Mouse (Mus musculus): ENCODE data around the gene Timm22.

Gene Timm22

DNA sequence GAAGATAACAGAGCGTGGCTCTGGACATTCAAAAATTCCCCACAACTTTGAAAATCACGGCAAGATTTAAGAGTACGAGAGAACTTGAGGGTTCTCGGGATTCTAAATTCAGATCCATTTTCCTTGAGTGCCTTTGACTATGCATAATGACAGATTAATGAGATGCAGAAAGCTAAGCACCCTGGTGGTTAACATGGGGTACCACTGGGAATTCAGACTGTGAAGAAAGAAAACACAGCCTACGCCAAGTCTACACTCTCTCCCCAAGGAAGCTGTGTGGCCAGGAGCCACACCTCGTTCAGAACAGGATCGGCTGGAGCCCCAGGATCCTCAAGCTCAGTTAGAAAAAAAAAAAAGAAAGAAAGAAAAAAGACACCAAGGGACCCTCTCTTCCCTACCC, 14.2 kb upstream of the Timm22 start:
- no peak for DNase-seq

- DNase-seq = no peak
Measured at GRCm38 (mm10) chr11:76392996-76393395, 13.8 kb upstream of the Timm22 start.

DNA sequence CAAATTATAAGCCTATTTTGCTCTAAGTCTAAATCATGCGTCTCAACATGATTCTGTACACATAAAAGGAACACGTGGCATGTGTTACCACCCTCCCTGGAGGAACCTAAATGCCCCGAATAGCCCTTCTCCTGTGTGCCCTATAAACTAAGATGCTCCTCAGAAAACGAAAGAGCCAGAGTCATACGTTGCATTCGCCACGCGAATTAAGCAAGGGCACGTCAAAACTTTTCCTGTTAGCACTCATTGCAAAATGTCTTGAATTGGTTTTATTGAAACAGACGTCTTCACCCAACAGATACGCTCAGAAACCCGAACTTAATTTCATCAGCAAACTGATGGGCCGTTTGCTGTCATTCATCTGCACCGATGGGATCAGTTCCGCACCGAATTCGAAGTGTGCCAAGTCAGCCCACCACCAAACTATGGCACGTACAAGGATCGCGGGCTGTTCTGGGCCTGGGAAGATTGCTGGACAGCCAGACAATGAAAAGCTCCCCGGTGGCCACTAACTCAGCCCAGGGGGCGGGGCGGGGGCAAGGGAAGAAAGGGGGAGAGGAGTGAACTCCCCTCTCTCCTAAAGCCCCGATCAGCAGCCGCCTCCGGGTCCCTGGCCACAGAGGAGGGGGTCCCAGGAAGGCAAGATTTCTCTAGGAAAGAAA, 9.0 kb upstream of the Timm22 start:
- no peak for DNase-seq

DNA sequence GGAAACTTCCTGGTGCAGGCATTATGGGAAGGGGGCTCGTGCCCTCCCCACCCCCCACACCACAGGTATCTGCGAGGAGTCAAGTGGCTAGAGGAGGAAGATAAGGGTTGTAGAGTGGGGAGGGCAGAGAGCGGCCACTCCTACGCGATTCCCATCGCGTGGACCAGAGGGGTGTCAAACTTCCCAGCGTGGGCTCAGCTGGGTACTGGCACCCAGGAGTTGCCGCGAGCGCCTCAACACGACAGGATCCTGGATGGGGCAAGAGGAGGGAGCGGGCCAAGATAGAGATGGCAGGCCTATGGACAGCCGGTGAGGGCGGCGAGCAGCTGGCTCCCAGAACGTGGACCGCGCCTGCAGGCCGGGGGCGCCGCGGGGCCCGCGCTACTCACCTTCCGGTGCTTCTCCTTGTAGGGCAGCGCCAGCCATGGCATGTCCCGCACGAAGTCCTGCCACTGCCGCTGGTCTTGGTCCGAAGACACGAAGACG, 8.4 kb upstream of the Timm22 start:
- DNase-seq = no peak

DNA sequence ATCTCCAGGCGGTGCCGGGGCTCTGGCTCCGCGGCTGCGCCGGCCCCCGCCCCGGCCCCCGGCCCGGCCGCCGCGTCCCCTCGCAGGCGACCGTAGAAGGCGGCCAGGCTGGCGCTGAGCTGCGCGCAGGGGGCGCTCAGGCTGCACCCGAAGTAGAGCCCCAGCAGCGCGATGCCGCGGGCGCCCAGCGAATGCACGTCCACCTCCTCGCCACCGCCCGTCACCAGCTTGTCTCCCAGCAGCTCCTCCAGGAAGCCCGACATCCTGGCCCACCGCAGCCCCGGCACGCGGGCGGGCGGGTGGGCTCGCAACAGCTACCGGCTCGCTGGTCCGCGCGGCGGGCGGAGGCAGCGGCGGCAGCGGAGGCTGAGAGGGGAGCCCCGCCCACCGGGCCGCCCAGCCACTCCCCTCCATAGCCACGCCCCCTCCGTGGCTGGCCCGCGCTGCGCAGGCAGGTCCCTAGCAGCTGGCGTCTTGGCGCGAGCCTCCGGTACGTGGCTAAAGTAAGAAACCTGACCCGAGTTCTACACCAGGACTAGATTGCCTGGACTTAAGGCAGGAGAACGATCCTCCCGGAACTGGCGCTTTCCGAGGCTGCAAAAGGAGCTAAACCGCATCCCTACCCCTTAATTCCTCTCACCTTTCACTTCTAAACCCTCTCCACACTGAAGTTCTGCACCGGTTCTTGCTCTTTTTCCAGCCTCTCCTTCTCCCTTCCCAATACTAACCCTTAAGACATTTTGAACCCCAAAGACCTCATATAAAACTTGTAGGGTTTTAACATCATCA, 7.8 kb upstream of the Timm22 start, which contains the start of gene Nxn:
Gene Nxn, minus strand, starts transcription at position 343 of the 789 bp plus-strand sequence.
- peak; percentile 95 for DNase-seq

GRCm38 (mm10) chr11:76399587-76400330, 7.0 kb upstream of the Timm22 start:
- DNase-seq = peak; percentile 37

- no peak for DNase-seq
Measured at GRCm38 (mm10) chr11:76401398-76401797, 5.4 kb upstream of the Timm22 start.

DNA sequence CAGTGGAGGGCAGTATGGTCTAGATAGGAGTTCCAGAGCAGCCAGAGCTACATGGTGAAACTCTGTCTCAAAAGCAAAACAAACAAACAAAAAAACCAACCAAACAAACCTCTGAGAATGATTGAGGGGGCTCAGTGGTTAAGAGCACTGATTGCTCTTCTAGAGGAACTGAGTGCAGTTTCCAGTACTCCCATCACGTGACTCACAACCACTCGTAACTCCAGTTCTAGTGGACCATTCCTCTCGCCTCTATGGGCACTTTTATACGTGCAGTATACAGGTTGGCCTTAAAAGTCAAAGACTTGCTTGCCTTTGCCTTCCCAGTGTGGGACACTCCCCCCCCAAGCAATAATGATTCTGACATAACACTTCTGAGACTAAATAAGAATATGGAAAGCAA, 1.6 kb upstream of the Timm22 start:
- DNase-seq = no peak

DNA sequence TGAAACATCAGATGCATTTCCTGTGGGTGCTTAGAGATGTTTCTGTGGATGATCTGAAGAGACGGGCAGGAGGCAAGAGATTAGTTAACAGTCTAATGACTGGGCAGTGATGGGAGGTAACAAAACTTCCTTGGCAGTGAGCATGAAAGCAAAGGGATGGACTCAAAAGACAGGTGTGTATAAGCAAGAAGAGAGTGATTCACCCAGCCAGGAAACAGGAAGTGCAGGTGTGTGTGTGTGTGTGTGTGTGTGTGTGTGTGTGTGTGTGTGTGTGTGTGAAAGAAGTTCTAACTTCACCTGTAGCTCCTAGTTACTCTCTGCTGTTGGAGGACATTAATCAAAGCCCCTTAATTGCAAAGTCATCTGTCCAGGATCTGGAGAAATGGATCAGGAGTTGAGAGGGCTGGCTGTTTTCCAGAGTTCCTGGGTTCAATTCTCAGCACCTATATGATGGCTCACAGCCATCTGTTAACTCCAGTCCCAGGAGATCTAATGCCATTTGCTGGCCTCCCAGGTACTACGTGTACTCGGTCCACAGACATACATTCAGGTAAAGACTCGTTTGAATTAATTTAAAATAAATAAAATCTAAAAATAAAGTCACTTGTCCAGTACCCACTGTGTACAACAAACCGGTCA, 1.0 kb upstream of the Timm22 start:
- no peak for DNase-seq

- peak; percentile 73 for DNase-seq
Measured at GRCm38 (mm10) chr11:76410826-76411225, 4.1 kb downstream of the Timm22 start.

- DNase-seq = no peak
Measured at GRCm38 (mm10) chr11:76413202-76413601, 6.5 kb downstream of the Timm22 start.

DNA sequence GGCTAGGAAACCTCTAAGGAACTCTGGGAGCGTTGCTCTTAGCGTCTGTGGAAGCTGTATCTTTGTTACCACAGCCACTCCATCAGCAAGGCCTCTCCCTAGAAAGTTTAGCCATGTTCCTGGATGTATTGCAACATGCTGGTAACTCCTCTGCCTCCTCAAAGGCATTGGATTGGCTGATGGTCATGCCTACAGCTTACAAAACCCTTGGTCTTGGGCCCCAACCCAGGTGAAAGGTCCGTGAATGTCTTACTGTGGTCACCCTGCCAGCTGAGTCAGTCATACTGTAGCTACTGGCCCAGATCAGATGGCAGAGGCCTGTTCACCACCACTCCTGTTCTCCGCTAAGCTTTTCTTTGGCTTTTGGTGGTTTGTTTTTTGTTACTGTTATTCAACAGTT, 8.2 kb downstream of the Timm22 start:
- DNase-seq = no peak

GRCm38 (mm10) chr11:76415985-76416384, 9.2 kb downstream of the Timm22 start:
- DNase-seq = no peak

DNA sequence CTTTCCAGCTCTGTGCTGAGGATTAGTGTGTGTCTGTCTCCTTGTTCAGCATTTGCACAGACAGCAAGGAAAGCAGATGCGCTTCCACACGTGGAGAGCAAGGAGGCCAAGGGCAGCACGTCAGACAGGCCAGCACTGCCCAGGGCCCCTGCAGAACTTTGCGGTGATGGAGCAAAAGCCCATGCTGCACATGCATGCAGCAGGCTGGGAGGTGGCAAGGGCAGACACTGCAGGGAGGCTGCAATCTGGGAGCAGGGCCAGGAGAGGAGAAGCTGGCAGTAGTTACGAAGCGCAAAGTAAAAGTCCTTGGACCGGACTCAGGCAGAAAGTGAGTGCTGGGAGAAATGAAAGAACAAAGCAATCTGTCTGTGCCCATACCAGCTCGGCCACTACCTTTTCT, 11.7 kb downstream of the Timm22 start:
- no peak for DNase-seq

DNA sequence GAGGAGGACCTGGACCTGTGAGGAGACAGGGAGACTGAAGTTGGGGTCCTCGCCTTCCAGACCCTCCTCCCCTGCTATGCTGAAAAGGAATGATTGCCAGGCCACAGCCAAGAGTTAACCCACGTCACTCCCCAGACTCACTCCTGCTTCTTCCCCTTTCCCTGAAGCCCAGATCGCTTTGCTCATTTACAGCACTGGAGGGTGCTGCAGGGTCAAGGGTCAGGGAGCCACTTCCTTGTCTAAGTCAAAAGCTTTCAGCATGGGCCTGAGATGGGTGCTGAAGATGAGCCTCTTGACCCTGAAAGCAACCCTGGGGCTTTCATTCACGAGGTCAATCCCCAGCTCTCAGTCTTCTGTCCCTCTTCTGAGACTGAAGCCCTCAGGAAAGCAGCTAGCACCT, 12.4 kb downstream of the Timm22 start:
- DNase-seq = no peak

GRCm38 (mm10) chr11:76420896-76421295, 14.1 kb downstream of the Timm22 start:
- no peak for DNase-seq

GRCm38 (mm10) chr11:76425749-76426148, 19.0 kb downstream of the Timm22 start:
- DNase-seq = no peak

DNA sequence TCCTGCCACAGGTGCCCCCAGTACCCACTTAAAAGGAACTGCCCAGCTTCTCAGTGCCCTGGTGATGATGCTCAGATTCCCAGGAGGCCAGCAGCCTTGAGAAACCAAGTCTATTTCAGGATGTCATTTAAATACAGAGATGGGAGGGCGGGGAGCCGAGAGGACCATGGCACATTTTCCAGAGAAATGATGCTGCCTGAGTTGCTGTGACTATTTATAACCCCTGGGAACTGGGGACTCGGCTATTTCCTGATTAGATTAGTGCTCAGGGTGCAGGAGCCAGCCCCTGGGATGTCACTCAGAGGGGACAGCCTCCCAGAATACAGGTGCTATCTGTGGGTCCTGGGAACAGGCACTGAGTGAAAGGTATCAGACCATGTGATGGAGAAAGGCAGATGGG, 21.0 kb downstream of the Timm22 start:
- no peak for DNase-seq

DNA sequence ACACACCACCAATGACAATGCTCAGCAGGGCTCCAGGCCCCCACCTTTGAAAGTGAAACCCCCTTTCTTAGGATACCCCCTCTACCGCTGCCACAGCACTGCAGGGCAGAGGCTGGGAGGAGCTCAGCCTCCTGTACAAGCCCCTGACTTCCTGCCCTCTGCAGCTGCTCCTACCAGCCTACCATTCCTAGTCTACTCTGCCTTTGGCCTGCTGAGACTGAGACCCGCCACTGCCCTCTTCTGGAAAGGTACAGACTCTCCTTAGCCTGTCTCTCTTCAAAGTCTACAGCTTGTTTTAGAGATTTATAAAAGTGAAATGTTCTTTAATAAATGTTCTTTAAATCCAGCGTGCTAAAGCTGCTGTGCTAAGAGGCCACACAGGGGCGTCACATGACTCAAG, 22.3 kb downstream of the Timm22 start:
- DNase-seq = no peak

- no peak for DNase-seq
Measured at GRCm38 (mm10) chr11:76429556-76429955, 22.8 kb downstream of the Timm22 start.

- DNase-seq = no peak
Measured at GRCm38 (mm10) chr11:76429966-76430631, 23.3 kb downstream of the Timm22 start.

DNA sequence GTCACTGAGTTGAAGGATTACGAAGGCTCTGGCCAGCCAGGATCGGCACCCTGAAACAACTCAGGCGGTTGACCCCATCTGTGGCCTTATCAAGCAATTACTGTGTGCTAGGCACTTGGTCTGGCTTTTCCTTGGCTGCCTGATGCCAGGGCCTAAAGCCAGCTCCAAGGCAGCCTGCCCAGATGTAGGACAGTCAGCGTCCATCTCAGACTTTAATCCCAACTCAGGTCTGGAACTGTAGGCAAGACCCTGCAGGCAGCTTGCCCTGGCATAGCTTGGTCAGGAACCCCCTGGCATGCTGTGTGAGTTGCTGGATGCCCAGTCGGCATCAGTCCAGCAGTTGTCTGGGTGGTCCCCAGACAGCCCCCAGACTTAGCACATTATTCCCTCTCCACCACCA, 29.3 kb downstream of the Timm22 start:
- no peak for DNase-seq
